Mouse (Mus musculus) subcutaneous adipose tissue, adult 2 months (tissue): ENCODE data around the gene Lrrc59. TPM values are rescaled to one million over a fixed set of nuclear protein-coding genes. Genes with fewer than 3 reads are reported as not detected.

Experiments
- polyA plus RNA-seq: library from polyadenylated mRNA; depleted of rRNA; stranded (reverse); fragments of >200 nt; gene quantifications from 2 replicates; pipeline ENCODE4 v1.2.3, GENCODE M21; 2012; ENCODE audit warnings: low replicate concordance; rRNA removed

Lrrc59 gene
- polyA plus RNA-seq: 89.2 and 103 TPM in 2 replicates

GRCm38 (mm10) chr11:94629199-94629883 is at the start of gene Lrrc59:
Gene Lrrc59 (plus strand): TSS chr11:94629767.

GRCm38 (mm10) chr11:94601321-94602281 is 28.0 kb upstream of the Lrrc59 start, which contains the start of gene Acsf2:
Gene Acsf2 (minus strand): TSS chr11:94601871.

GRCm38 (mm10) chr11:94653663-94654436 is 24.3 kb downstream of the Lrrc59 start, which contains the start of the genes Mrpl27 and Eme1:
Gene Mrpl27 (plus strand): TSS chr11:94653767.
Gene Eme1 (minus strand): TSS chr11:94653964.

GRCm38 (mm10) chr11:94676754-94677606 is 47.4 kb downstream of the Lrrc59 start, which contains the start of gene Xylt2:
Gene Xylt2 (minus strand): TSS chr11:94677515.

Other genes with a start within 250 kb of the Lrrc59 start
- gene Abcc3, start 236.8 kb upstream of the Lrrc59 start, polyA plus RNA-seq: 11.5 and 52.1 TPM in 2 replicates
- 10.7 and 166 TPM in 2 replicates for gene Cacna1g, start 155.6 kb upstream of the Lrrc59 start, polyA plus RNA-seq
- gene Spata20, start 143.6 kb upstream of the Lrrc59 start, polyA plus RNA-seq: 0.05 and 0.50 TPM in 2 replicates
- gene Epn3, start 129.8 kb upstream of the Lrrc59 start, polyA plus RNA-seq: 0.07 and 12.9 TPM in 2 replicates
- 0.10 and 1.0 TPM in 2 replicates for gene Mycbpap, start 108.0 kb upstream of the Lrrc59 start, polyA plus RNA-seq
- gene Rsad1, start 80.5 kb upstream of the Lrrc59 start, polyA plus RNA-seq: 12.5 and 13.0 TPM in 2 replicates
- 0.13 TPM in 1 of 2 replicates, not detected in the other for gene Chad, start 64.7 kb upstream of the Lrrc59 start, polyA plus RNA-seq
- 50.1 and 60.4 TPM in 2 replicates for gene Acsf2, start 27.9 kb upstream of the Lrrc59 start, polyA plus RNA-seq
- 59.6 and 96.9 TPM in 2 replicates for gene Mrpl27, start 24.0 kb downstream of the Lrrc59 start, polyA plus RNA-seq
- 0.33 and 3.2 TPM in 2 replicates for gene Eme1, start 24.2 kb downstream of the Lrrc59 start, polyA plus RNA-seq
- gene Xylt2, start 47.7 kb downstream of the Lrrc59 start, polyA plus RNA-seq: 31.0 and 46.6 TPM in 2 replicates
- 0.13 TPM in 1 of 2 replicates, not detected in the other for gene Gm11541, start 74.7 kb downstream of the Lrrc59 start, polyA plus RNA-seq
- gene Cdc34b, start 112.0 kb downstream of the Lrrc59 start, polyA plus RNA-seq: 0.26 TPM in 1 of 2 replicates, not detected in the other
- not detected in 2 replicates for gene Tmem92, start 152.9 kb downstream of the Lrrc59 start, polyA plus RNA-seq